Mouse (Mus musculus) E14TG2a.4 (cell line): ENCODE data around the gene Daglb.

Source experiments
- CTCF ChIP-seq: conservative IDR thresholded peaks from 2 replicates; pipeline ENCODE4 v1.5.1; 2014; ENCODE audit warnings: low read length
- NANOG ChIP-seq: IDR thresholded peaks from 2 replicates; pipeline ENCODE4 v1.6.1; 2014; ENCODE audit warnings: borderline replicate concordance, low read length, mixed read lengths
- POU5F1 ChIP-seq: IDR thresholded peaks from 2 replicates; pipeline ENCODE4 v1.6.1; 2014; ENCODE audit warnings: low read length, borderline replicate concordance

DNA sequence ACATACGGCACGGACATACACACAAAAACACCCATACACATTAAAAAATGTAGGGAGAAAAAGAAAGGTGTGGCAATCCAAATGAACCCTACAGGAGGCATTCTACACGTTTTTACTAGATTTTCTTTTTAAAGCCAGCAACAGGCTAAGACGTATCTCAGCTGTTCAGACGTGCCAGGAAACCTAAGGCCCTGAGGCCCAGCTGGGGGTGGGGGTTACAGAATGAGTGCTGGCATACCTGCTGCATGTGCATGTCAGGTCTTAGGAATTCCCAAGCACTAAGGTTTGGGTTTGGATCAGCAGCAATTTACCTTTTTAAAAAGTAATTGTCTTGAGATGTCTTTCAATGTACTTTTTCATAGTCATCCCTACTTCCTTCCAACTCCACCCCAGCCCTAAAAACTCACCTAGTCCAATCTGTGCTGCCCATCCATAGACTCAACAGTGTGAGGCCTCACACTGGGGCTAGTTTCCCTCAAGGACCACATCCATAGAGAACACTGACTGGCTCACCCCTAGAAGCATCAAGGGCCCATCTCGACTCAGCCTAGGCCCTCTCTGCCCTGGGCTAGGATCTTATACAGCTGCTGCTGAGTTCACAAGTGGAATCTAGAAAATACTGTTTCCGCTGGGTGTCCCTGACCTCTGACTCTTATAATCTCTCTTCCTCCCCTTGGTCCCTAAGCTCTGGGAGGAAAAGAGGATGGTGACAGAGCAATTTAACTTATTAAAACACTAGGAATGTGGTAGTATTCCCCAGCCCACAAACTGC lies 61.3 kb downstream of the Daglb start:
- TF ChIP-seq POU5F1 (no peak), CTCF (no peak), NANOG (no peak)
